Mouse (Mus musculus): ENCODE measurements around the gene Gna15.

DNA sequence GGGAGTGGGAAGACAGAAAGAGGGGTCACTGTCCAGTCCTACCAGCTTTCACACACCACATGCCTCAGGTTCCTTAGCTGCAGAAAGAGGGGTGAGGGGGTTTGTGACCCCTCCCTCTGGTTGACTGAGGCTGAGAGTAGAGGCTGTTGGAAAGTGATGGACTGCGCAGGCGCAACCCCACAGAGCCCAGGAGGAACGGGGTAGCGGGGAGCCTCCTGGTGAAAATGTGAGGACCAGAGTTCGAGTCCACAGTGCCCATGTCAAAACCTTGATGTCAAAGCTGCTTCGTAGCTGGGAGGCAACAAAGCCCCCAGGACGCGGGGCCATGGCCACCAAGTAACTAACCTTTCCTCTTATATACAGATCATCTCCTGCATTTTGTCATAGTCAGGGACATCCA is 66.4 kb downstream of the Gna15 start:
- TF ChIP-seq CTCF (IDR thresholded peaks at IDR 0.05; ENCODE audit: extremely low read depth, insufficient read depth, low read length), result no peak
- no peak for TF ChIP-seq POLR2A (IDR thresholded peaks at IDR 0.05; ENCODE audit: extremely low read depth, insufficient read depth, low read length)

Data from cortical plate, adult 2 months (tissue).